Mouse (Mus musculus): ENCODE data around the gene Coq9. TPM values are rescaled to one million over a fixed set of nuclear protein-coding genes. Genes with fewer than 3 reads are reported as not detected.
A peak's percentile ranks its signal among the peaks of the same experiment; 100 is the strongest.

Gene Coq9
- total and polyA plus RNA-seq, 3 experiments: 48.5 to 82.2 (median 68.8) TPM

GRCm38 (mm10) chr8:94802375-94802774 lies 35.7 kb upstream of the Coq9 start:
- no peaks in the 10 kb centered on the region for H3K36me3 ChIP-seq (replicated peaks in 1 of 2; ENCODE audit: control insufficient read depth in 1 of 2, insufficient read depth in 1 of 2, low read length in 1 of 2)

DNA sequence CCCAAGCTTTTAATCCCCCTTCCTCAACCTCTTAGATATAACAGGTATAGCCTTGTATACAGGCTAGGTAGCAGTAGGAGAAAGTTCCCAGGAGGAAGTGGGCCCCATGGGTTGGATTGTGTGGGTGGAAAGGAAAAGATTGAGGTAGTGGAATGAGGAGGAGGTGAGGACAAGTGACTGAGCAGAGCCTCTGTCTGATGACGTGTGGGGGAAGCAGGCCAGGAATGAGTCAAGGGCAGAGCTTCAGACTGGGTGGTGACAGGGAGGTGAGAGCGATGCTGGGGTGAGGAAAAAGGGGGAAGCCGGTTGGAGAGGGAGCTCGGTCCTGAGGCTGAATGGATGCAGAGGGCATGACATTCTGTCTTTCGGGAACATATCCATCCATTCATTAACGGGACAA lies 34.6 kb upstream of the Coq9 start:
- Histone ChIP-seq H3K9ac (ENCODE audit: insufficient read depth, low read depth) (no peak overlapping the region), H3K27ac (ENCODE audit: insufficient read depth, low read depth) (no peak overlapping the region), H3K79me2 (replicated peaks; ENCODE audit: control insufficient read depth, extremely low read depth, insufficient read depth, poor library complexity, severe bottlenecking) (no peaks in the 10 kb centered on the region), H3K4me1 (ENCODE audit: control insufficient read depth in 1 of 2, insufficient read depth in 2 of 2) (peaks cover 40 to 65% of the 10 kb centered on the region in 2 experiments), H3K9me3 (replicated peaks; ENCODE audit: low read length) (no peaks in the 10 kb centered on the region), H3K36me3 (replicated peaks in 1 of 2; ENCODE audit: control insufficient read depth in 1 of 2, insufficient read depth in 1 of 2, low read length in 1 of 2) (no peaks in the 10 kb centered on the region), H3K27me3 (replicated peaks) (no peaks in the 10 kb centered on the region), H3K4me3 (replicated peaks in 1 of 3; ENCODE audit: low read depth in 2 of 3, low read length in 2 of 3, poor library complexity in 1 of 3) (no peak overlapping the region), H3K4me2 (ENCODE audit: insufficient read depth, low read depth, poor library complexity, severe bottlenecking) (no peak overlapping the region)
- TF ChIP-seq KAT2A (IDR thresholded peaks at IDR 0.05; ENCODE audit: insufficient replicate concordance, low read length) (no peak), BHLHE40 (IDR thresholded peaks at IDR 0.05; ENCODE audit: low read depth, low read length) (no peak), UBTF (IDR thresholded peaks at IDR 0.05; ENCODE audit: low read depth, low read length) (no peak), CHD2 (IDR thresholded peaks at IDR 0.05; ENCODE audit: low read length) (no peak), IRF4 (IDR thresholded peaks at IDR 0.05; ENCODE audit: low read depth, low read length) (peak; percentile 33; the same call in 1 of the 2 replicates), MAZ (IDR thresholded peaks at IDR 0.05; ENCODE audit: low read depth, low read length) (no peak), TCF12 (IDR thresholded peaks at IDR 0.05; ENCODE audit: low read depth, low read length) (no peak), RAD21 (IDR thresholded peaks at IDR 0.05; ENCODE audit: low read depth, low read length) (no peak)
- DNase-seq (ENCODE audit: extremely low read depth): no peak
- dilution Hi-C loops (cut with MboI; ENCODE audit: extremely low pct_ligation_motif_present, extremely low pct_unique_long_range_greater_than_20kb, low sequenced_read_pairs): no loop called here
- in situ Hi-C loops (cut with MboI; ENCODE audit: low pct_ligation_motif_present, low pct_unique_long_range_greater_than_20kb, low sequenced_read_pairs): no loop called here

More at GRCm38 (mm10) chr8:94802375-94802774, 35.7 kb upstream of the Coq9 start:
- peak overlapping the region; percentile 2 for H3K4me2 ChIP-seq (ENCODE audit: insufficient read depth, low read depth, poor library complexity, severe bottlenecking)
- dilution Hi-C loops (cut with MboI; ENCODE audit: extremely low pct_ligation_motif_present, extremely low pct_unique_long_range_greater_than_20kb, low sequenced_read_pairs): no loop called here
- H3K4me3 ChIP-seq (replicated peaks in 1 of 3; ENCODE audit: low read depth in 2 of 3, low read length in 2 of 3, poor library complexity in 1 of 3): no peak overlapping the region
- H3K27ac ChIP-seq (ENCODE audit: insufficient read depth, low read depth): peak overlapping the region; percentile 43; the same call in 1 of the 2 replicates
- no peaks in the 10 kb centered on the region for H3K9me3 ChIP-seq (replicated peaks; ENCODE audit: low read length)
- peak; percentile 84 for DNase-seq (ENCODE audit: extremely low read depth)
- in situ Hi-C loops (cut with MboI; ENCODE audit: low pct_ligation_motif_present, low pct_unique_long_range_greater_than_20kb, low sequenced_read_pairs): no loop called here
- no peaks in the 10 kb centered on the region for H3K27me3 ChIP-seq (replicated peaks)
- no peak overlapping the region; the same call in 1 of the 2 replicates for H3K9ac ChIP-seq (ENCODE audit: insufficient read depth, low read depth)
- no peaks in the 10 kb centered on the region for H3K79me2 ChIP-seq (replicated peaks; ENCODE audit: control insufficient read depth, extremely low read depth, insufficient read depth, poor library complexity, severe bottlenecking)
- peaks cover 29 to 53% of the 10 kb centered on the region in 2 experiments for H3K4me1 ChIP-seq (ENCODE audit: control insufficient read depth in 1 of 2, insufficient read depth in 2 of 2)
- peak; percentile 73 for TF ChIP-seq CHD2 (IDR thresholded peaks at IDR 0.05; ENCODE audit: low read length)
- TF ChIP-seq RCOR1 (conservative IDR thresholded peaks at IDR 0.05; ENCODE audit: low read depth, low read length): no peak
- peak; percentile 47; the same call in 1 of the 2 replicates for TF ChIP-seq MXI1 (IDR thresholded peaks at IDR 0.05; ENCODE audit: low read depth, low read length)
- peak; percentile 48; the same call in 1 of the 2 replicates for TF ChIP-seq ELF1 (IDR thresholded peaks at IDR 0.05; ENCODE audit: low read depth, low read length)
- TF ChIP-seq KAT2A (IDR thresholded peaks at IDR 0.05; ENCODE audit: insufficient replicate concordance, low read length): no peak
- TF ChIP-seq HCFC1 (IDR thresholded peaks at IDR 0.05; ENCODE audit: low read depth, low read length): peak; percentile 51
- no peak for TF ChIP-seq PAX5 (IDR thresholded peaks at IDR 0.05; ENCODE audit: low read length)
- 0 out of 2 replicates have a peak, but pooled peaks have one; percentile 13 for TF ChIP-seq JUN (IDR thresholded peaks at IDR 0.05; ENCODE audit: insufficient read depth, low read depth, low read length)
- no peak for TF ChIP-seq NELFE (IDR thresholded peaks at IDR 0.05; ENCODE audit: low read depth, low read length)
- TF ChIP-seq TCF12 (IDR thresholded peaks at IDR 0.05; ENCODE audit: low read depth, low read length): 0 out of 2 replicates have a peak, but pooled peaks have one; percentile 20
- peak; percentile 50 for TF ChIP-seq BHLHE40 (IDR thresholded peaks at IDR 0.05; ENCODE audit: low read depth, low read length)
- peak; percentile 78 for TF ChIP-seq EP300 (IDR thresholded peaks at IDR 0.05; ENCODE audit: low read length)
- TF ChIP-seq MAX (IDR thresholded peaks at IDR 0.05; ENCODE audit: low read length): peak; percentile 67
- TF ChIP-seq MAZ (IDR thresholded peaks at IDR 0.05; ENCODE audit: low read depth, low read length): 0 out of 2 replicates have a peak, but pooled peaks have one; percentile 37
- peak; percentile 64 for TF ChIP-seq MYC (IDR thresholded peaks at IDR 0.05; ENCODE audit: low read depth, low read length)
- TF ChIP-seq ETS1 (conservative IDR thresholded peaks at IDR 0.05; ENCODE audit: low read depth, low read length): peak; percentile 48; the same call in 1 of the 2 replicates
- TF ChIP-seq IRF4 (IDR thresholded peaks at IDR 0.05; ENCODE audit: low read depth, low read length): peak; percentile 69

Measured in CH12.LX (cell line).